Mouse (Mus musculus) left cerebral cortex, adult 6 months (tissue): ENCODE results near the gene Nme8. TPM values are rescaled to one million over a fixed set of nuclear protein-coding genes. Genes with fewer than 3 reads are reported as not detected.

Source experiments
- long read RNA-seq, 2 experiments: library from polyadenylated mRNA; unstranded; transcript quantifications; one replicate each; pipeline ENCODE4 v2.0.0; 2019 to 2020
- polyA plus RNA-seq: library from polyadenylated mRNA; unstranded; fragments of <200 nt; fragmentation: Nextera tagmentation; gene quantifications from 2 replicates; pipeline ENCODE4 v1.2.3, GENCODE M21; 2021

Gene Nme8
- polyA plus RNA-seq: 0.09 TPM in 1 of 2 replicates, not detected in the other
- long read RNA-seq, experiment 1: 0 reads
- long read RNA-seq, experiment 2: 0 reads

DNA sequence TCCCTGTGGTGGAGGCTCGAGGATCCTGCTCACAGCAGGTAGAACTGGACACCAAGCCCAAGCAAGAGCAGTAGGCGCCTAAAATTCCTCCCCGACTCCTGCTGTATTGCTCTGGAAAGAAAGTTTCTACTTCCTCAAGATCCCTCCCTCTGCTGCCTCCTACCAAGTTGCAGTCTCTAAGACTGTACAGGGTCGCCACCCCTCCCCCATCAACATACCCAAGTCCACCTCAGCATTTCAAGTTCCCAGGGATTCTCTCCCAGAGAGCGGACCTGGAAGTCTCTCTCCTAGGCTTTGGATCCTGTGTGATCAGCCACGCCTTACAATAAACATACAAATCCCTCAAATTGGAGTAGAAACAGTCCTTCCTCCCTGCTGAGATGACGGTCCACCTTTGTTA is at the start of gene Nme8:
Gene Nme8 (minus strand): TSS at position 5 of the 400 bp plus-strand sequence.

DNA sequence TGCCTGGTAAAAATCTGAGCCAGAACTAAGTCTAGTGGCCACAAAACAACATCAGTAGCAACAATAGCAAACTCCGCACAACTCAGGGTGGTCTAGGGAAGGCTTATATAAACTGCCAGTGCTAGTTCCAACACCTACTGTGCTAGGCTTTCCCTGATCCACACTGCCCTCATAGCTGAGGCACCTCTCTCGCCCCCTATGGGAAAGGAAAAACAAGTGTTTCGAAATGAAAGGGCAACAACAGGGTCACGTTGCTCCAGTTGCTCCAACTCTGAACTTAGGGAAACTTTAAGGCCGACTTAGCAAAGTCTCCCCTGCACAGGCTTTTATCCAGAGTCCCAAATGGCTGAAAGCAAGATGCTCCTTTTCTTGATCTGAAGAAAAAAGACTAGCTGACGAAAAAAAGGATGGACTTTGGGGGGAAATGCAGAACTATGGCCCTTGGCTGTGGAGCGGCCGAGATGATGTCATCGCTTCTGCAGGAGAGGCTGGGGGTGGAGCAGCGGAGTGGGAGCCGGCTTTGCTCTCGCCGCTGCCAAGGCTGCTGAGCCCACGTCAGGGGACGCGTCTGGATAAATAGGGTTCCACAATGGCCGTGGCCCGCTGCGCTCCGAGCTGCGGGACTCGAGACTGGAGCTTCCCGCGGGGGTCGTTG is 74.9 kb downstream of the Nme8 start, which contains the start of gene Sfrp4:
Gene Sfrp4 (plus strand): TSS at position 532 of the 655 bp plus-strand sequence.

DNA sequence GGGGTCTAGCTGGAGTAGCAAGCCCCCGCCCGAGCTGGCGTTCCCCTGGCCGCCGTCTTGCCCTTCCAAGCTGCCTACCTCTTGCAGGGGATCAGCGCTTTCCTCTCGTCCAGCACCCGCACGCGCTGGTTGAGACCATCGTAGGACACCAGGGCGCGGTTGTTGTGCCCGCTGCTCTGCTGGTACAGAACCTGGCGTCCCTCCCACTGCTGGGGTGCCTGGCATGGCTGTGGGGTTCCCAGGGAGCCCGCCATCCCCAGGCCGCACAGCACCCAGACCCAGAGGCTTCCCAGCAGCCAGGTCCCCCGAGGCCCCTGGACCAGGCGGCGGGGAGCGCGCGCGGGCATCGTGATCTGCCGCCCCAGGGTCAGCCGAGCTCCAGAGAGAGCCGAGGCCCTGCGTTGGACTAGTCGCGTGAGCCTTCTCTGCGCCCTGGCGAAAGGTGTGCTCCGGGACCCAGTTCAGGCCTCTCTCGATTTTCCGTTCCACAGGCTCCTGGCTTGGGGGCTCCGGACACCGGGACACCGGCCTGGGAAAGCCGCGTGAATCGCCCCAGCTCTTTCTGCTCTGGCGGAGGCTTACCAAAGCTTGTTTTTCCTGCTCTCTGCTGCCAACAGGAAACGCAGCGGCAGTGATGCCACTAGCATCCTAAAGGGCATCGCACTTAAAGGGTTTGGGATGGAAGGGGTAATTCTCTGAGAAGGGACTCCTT is 78.2 kb downstream of the Nme8 start, which contains the start of gene Epdr1:
Gene Epdr1 (minus strand): TSS at position 712 of the 712 bp plus-strand sequence.

Other genes with a start within 250 kb of the Nme8 start
- gene Epdr1, start 77.9 kb downstream of the Nme8 start, polyA plus RNA-seq: 123 and 156 TPM in 2 replicates
- 1.3 and 1.6 TPM in 2 replicates for gene Sfrp4, start 74.7 kb downstream of the Nme8 start, polyA plus RNA-seq
- gene Gpr141, start 126.5 kb upstream of the Nme8 start, polyA plus RNA-seq: not detected in 2 replicates